Mouse (Mus musculus) Muller cell, postnatal 12 days (primary cell): ENCODE results near the gene Unc45b.
A peak's percentile ranks its signal among the peaks of the same experiment; 100 is the strongest.
"Not testable (repeated sequence)": the region's sequence is repeated elsewhere in the genome, so short reads cannot be mapped to it uniquely, and the experiment has no call there.

Source experiments
- DNase-seq: peaks from one replicate; pipeline ENCODE4 v3.0.0-alpha.2; 2015; ENCODE audit errors: inconsistent ontology term

The Unc45b gene

GRCm38 (mm10) chr11:82897478-82897877, 12.9 kb upstream of the Unc45b start:
- no peak for DNase-seq

DNA sequence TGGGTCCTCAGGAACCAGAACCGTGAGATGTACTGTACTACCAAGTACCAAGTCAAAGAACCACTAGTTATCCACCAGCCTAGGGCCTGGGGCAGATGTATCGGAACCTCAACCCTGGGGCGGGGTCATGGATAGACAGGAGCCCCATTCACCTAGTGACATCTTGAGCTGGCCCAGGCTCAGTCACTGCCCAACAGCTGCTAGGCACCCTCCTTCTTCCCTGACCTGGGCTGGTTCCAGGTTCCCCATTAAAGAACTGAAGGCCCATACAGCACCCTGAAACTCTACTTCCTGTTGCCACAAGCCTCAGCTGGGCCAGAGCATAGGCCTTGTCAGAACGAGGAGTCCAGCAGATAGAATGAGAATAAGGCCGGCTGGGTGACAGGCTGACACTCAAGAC, 10.6 kb upstream of the Unc45b start:
- DNase-seq = no peak

DNA sequence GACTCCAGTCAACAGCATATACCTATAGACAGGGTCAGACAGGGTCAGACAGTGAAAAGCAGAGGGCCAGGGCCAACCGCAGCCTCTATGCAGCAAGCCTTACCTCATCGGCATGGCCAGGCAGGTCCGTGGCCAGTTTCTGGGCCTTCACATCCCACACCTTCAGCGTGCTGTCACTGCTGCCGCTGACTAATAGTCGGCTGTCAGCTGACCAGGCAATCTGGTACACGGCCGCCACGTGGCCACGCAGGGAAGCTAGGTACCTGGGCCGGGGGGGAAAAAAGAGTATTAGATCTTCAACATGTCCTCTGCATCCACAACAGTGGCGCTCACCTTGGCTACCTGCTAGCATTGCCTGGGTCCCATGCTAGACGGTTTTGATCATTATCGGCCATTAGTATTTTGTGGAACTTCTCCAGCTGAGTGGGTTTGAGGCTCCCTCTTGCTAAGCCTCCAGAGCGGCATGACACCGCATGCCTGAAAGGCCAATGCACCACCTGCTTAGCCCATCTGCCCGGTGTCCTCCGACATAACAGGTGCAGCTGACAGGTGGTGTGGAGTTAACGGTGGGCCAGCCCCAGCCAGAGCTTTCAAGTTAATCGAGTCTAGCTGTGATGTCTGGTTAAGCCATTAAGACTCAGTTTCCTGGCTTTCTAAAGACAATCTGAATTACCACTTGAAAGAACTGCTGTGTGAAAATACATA, 8.6 kb upstream of the Unc45b start:
- no peak for DNase-seq

DNA sequence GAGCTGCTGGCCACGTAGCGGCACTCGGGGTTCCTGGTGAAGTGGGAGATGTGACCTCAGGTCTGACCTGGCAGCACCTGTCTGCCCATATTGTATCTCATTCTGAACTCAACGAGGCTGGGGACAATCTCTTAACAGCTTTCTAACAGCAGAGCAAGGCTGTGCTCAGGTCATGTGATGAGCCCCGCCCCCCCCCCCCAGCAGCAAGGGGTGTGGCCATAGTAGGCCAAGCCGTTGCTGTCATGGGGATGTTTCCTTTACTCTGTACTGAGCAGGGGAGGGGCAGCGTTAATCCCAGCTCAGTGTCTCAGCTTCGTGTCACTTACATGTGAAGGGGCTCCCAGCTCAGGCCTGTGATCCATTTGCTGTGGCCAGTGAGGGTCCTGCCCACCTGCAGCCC, 5.4 kb upstream of the Unc45b start:
- DNase-seq = no peak

GRCm38 (mm10) chr11:82905816-82906215, 4.5 kb upstream of the Unc45b start:
- no peak for DNase-seq

DNA sequence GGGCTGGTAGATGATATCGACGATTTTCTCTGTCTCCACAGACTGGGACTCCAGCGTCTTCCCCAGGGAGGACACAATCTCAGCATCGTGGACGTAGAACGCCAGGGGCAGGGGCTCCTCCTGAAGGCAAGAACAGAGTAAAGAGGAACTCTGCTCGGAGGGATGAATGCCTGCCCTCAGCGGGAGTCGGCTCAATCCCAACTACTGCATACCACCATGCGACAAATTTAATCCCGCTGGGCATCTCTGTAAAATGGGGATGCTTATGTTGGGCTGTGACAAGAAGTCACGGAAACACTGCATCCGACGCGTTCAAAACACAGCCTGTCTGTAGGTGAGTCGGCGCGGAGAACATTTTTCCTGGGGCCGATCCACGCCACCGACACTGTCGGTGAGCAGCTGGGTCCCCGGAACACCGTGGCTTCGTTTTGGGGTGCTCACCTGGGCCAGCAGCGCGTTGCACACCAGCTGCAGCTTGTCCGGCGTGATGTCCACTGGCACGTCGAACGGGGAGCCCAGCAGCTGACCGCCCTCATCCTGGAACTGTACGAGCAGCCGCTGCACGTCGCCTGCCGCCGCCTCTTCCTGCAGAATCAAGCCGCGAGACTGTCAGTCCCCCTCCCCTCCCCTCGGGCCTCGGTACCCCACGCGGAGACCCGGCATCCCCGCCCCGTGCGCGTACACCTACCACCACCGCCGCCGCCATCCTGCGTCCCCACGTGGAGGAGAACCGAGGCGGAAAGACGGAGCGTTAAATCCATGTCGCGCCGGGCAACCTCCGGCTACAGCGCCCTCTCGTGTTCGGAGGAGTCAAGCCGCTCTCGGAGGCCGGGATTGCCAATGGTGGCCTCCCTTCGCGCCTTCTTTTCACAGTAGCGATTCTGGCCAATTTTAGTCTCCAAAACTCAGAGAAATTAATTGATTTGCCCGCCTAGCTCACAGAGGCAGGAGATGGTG, 2.4 kb upstream of the Unc45b start, which contains the start of gene Nle1:
Gene Nle1, minus strand, starts transcription at position 761 of the 957 bp plus-strand sequence.
- peak; percentile 86 for DNase-seq

- no peak for DNase-seq
Observed at GRCm38 (mm10) chr11:82908608-82908989, 1.8 kb upstream of the Unc45b start.

GRCm38 (mm10) chr11:82910679-82911389, 484 bp downstream of the Unc45b start:
- DNase-seq = no peak

GRCm38 (mm10) chr11:82914711-82915352, 4.5 kb downstream of the Unc45b start:
- peak; percentile 61 for DNase-seq

DNA sequence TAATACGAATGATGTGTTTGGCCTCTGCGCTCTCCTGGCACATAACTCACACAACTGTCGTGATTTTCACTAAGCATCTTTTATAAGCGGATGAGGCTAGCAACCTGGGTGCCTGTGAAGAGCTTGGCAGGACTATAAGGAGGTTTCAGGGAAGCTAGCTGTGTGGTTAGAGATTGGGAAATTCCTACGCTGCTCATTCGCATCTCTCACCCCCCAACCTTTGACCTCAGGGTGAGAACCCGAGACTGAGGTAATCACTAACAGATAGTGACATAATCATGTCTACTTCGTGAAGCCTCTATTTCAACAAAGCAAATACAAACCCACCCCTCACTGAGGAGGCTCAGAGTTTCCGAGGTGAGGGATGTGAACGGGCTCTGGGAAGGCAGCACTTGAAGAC, 10.4 kb downstream of the Unc45b start:
- no peak for DNase-seq

DNA sequence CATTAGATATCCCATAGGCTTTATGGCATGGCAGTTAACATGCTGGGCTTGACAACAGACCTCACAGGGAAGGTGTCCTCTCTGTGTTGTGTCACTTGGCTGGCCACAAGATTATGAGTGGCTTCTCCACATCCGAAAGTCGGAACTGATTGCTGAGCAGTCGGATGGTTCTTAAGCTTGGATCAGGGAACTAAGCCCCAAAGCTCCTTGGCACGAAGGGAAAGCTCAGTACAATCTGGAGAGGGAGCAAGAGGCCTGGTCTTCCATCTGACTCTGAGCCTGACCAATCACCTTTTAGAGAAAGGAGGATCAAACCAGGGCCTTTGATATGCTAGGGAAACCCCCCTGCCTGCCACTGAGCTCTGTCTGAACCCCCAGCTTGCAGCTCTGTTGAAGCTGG, 11.3 kb downstream of the Unc45b start:
- no peak for DNase-seq

- not testable (repeated sequence) for DNase-seq
Observed at GRCm38 (mm10) chr11:82923910-82924309, 13.6 kb downstream of the Unc45b start.

DNA sequence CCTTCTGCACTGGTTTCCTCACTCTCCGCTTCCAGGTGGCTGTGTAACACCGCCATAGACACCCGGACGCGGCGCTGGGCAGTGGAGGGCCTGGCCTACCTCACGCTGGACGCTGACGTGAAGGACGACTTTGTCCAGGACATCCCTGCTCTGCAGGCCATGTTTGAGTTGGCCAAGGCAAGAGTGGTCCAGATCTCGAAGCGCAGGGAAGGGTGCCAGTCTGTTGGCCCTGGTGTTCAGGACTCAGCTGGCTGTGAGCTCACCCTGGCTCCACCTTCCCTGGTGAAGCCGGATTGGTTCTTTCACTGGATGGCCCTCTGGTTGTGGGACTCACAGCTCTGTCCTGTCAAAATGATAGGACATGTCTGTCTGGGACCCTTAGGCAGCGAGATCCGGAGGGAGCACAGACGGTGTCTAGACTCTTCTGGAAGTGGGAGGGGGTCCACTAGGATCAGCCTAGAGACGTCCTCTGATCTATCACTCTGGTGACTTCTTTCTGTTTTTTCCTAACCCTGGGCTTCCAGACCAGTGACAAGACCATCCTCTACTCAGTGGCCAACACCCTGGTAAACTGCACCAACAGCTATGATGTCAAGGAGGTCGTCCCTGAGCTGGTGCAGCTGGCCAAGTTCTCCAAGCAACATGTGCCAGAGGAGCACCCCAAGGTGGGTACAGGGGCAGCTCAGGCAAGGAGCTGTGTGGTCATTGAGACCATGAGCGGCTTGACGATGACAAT, 18.7 kb downstream of the Unc45b start:
- no peak for DNase-seq

GRCm38 (mm10) chr11:82929633-82929950, 19.2 kb downstream of the Unc45b start:
- no peak for DNase-seq

DNA sequence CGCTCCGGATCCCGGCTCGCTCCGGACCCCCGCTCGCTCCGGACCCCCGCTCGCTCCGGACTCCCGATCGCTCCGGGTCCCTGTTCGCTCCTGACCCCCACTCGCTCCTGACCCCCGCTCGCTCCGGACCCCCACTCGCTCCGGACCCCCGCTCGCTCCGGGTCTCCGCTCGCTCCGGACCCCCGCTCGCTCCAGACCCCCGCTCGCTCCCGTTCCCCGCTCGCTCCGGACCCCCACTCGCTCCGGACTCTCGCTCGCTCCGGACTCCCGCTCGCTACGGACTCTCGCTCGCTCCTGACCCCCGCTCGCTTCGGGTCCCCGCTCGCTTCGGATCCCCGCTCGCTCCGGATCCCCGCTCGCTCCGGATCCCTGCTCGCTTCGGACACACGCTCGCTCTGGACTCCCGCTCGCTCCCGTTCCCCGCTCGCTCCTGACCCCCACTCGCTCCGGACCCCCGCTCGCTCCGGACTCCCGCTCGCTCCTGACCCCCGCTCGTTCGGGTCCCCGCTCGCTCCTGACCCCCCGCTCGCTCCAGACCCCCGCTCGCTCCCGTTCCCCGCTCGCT, 20.1 kb downstream of the Unc45b start:
- DNase-seq = not testable (repeated sequence)

DNA sequence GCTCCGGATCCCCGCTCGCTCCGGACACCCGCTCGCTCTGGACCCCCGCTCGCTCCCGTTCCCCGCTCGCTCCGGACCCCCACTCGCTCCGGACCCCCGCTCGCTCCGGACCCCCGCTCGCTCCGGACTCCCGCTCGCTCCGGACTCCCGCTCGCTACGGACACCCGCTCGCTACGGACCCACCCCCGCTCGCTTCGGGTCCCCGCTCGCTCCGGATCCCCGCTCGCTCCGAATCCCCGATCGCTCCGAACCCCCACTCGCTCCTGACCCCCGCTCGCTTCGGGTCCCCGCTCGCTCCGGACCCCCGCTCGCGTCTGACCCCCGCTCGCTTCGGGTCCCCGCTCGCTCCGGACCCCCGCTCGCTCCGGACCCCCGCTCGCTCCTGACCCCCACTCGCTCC, 20.8 kb downstream of the Unc45b start:
- not testable (repeated sequence) for DNase-seq

GRCm38 (mm10) chr11:82931671-82932450, 21.5 kb downstream of the Unc45b start:
- not testable (repeated sequence) for DNase-seq

GRCm38 (mm10) chr11:82933186-82933585, 22.8 kb downstream of the Unc45b start:
- DNase-seq = no peak

GRCm38 (mm10) chr11:82943336-82943735, 33.0 kb downstream of the Unc45b start:
- DNase-seq = no peak

- DNase-seq = no peak
Observed at GRCm38 (mm10) chr11:82945636-82946035, 35.3 kb downstream of the Unc45b start.
